Comparison of ENCODE assay signal across 19 mouse cellular contexts in the genomic region with DNA sequence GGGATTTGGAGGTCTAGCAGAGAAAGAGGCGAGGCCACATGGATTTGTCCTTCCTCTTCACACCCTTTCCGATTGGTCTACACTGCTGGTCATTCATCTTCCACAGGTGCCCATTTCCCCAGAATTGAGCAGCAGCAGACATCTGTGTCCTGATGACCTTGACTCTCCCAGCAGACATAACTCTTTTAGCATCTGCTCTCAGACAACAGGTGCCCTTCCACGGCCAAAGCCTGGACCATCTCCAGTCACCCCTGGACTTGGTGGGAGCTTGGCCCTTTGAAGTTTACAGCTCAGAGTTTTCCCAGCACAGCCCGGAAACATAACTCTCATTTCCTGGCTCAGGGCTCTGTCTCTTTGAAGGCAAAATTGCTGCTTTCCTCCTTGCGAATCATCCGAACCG.
"Had no signal": no experiment of that assay in that cellular context is flagged by ENCODE, and none has a peak within 500 bp of the region (broad histone marks: within the 10 kb centered on the region; RNA-seq: fewer than 3 reads in every experiment).

No protein-coding gene starts in this region.

- H3K4me3 ChIP-seq: limb, embryonic 15.5 days; megakaryocyte, embryonic 14.5 days; neural tube, embryonic 12.5 days; neural tube, embryonic 15.5 days had no signal

- H3K27me3 ChIP-seq: limb, embryonic 15.5 days; megakaryocyte, embryonic 14.5 days; neural tube, embryonic 12.5 days; neural tube, embryonic 15.5 days had no signal

- H3K4me1 ChIP-seq: megakaryocyte, embryonic 14.5 days; neural tube, embryonic 12.5 days had no signal

- DNase-seq: kidney, adult 2 months; kidney, postnatal 36 days; layer of hippocampus, adult 9-11 months; liver, postnatal 0 days; lung, embryonic 14.5 days; lung, postnatal 36 days; midbrain, embryonic 14.5 days; right cerebral cortex, adult 18-20 months; right cerebral cortex, postnatal 14 days; right cerebral cortex, postnatal 4 days; thymus, adult 2 months; thymus, postnatal 14 days; thymus, postnatal 4 days had no signal

- H3K27ac ChIP-seq: limb, embryonic 15.5 days; liver, embryonic 14.5 days; neural tube, embryonic 12.5 days; neural tube, embryonic 15.5 days; stomach, postnatal 0 days had no signal
